Comparison of ENCODE assay signal across 7 mouse cellular contexts in the genomic region with DNA sequence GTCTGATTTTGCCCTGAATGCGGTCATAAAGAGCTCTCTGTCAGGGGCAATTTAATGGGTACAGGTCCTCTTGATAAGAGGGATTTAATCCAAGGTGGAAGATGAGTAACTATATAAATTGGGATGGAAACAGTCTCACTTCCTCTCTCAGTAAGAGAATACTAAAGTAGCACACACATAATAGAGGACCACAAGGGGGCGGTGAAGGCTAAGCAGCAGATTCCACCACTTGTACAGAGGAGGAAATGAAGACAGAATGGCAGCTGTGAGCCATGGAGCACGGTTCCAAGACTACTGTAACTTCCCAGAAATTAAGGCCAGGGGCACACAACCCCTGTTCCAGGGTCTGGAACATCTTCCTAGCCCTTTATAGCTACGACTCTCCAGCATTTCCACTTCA.
DNase-seq lines count a peak whose midpoint lies in the region; TF ChIP-seq lines count a peak whose summit lies in the region.
"Not testable (repeated sequence)": the region's sequence is repeated elsewhere in the genome, so short reads cannot be mapped to it uniquely, and the experiment has no call there.

No protein-coding gene starts in this region.

- 50% methylated on average over 4 of the region's 4 CpGs for WGBS in kidney, adult 2 months
- WGBS in liver, adult 2 months, result 38% methylated on average over 4 of the region's 4 CpGs

- not testable (repeated sequence) for H3K4me1 ChIP-seq in kidney, adult 2 months (ENCODE audit: control insufficient read depth, insufficient read depth, low read length); liver, adult 2 months (ENCODE audit: control insufficient read depth, insufficient read depth, low read length)

- H3K27me3 ChIP-seq in kidney, adult 2 months (replicated peaks; ENCODE audit: control insufficient read depth, insufficient read depth, low read length); liver, adult 2 months (ENCODE audit: control insufficient read depth, insufficient read depth, low read length): not testable (repeated sequence)

- not testable (repeated sequence) for H3K9ac ChIP-seq in liver, adult 2 months (ENCODE audit: low read depth, low read length)

- TF ChIP-seq POLR2A in kidney, adult 2 months (IDR thresholded peaks at IDR 0.05; ENCODE audit: low read depth, low read length); liver, adult 2 months (IDR thresholded peaks at IDR 0.05; ENCODE audit: extremely low read depth, insufficient read depth, low read length): not testable (repeated sequence)

- H3K27ac ChIP-seq in kidney, adult 2 months (ENCODE audit: insufficient read depth, low read depth, low read length); liver, adult 2 months (replicated peaks; ENCODE audit: insufficient read depth, low read depth, low read length): not testable (repeated sequence)

- H3K79me2 ChIP-seq in liver, adult 2 months (ENCODE audit: control insufficient read depth, insufficient read depth, low read length), result not testable (repeated sequence)

- H3K4me3 ChIP-seq in kidney, adult 2 months (ENCODE audit: insufficient read depth, low read depth, low read length); liver, adult 2 months (ENCODE audit: insufficient read depth, low read depth, low read length): not testable (repeated sequence)

- DNase-seq in NIH3T3 (ENCODE audit: low read depth), result peak; percentile 23
- peak; percentile 64 for DNase-seq in adrenal gland, postnatal 14 days
- DNase-seq in heart, adult 8-10 months (ENCODE audit: low spot score), result peak; percentile 25
- DNase-seq in kidney, adult 2 months, result peak; percentile 37
- DNase-seq in liver, adult 2 months (ENCODE audit: extremely low read depth, low read depth, low spot score), result peak; percentile 0
- peak; percentile 4 for DNase-seq in ovary, postnatal 14 days (ENCODE audit: low spot score)
- peak; percentile 26 for DNase-seq in urinary bladder, postnatal 25 days (ENCODE audit: low spot score)

- not testable (repeated sequence) for TF ChIP-seq CTCF in kidney, adult 2 months (conservative IDR thresholded peaks at IDR 0.05; ENCODE audit: insufficient read depth, insufficient read length, low read depth, low read length); liver, adult 2 months (IDR thresholded peaks at IDR 0.05; ENCODE audit: low read depth, low read length)

- not testable (repeated sequence) for H3K36me3 ChIP-seq in kidney, adult 2 months (ENCODE audit: control insufficient read depth, insufficient read depth, low read length); liver, adult 2 months (ENCODE audit: control insufficient read depth, insufficient read depth, low read length)

Comparison
In these comparisons a context has a peak if more than half of its experiments do, and no peak if none do; other contexts are left out.
1. DNase-seq: peak in every context shown above with its lines; median percentile 64 in adrenal gland, postnatal 14 days; 37 in kidney, adult 2 months; 26 in urinary bladder, postnatal 25 days; 25 in heart, adult 8-10 months; 23 in NIH3T3; 4 in ovary, postnatal 14 days; 0 in liver, adult 2 months.